ENCODE assay signal across 10 mouse cellular contexts in the genomic region with DNA sequence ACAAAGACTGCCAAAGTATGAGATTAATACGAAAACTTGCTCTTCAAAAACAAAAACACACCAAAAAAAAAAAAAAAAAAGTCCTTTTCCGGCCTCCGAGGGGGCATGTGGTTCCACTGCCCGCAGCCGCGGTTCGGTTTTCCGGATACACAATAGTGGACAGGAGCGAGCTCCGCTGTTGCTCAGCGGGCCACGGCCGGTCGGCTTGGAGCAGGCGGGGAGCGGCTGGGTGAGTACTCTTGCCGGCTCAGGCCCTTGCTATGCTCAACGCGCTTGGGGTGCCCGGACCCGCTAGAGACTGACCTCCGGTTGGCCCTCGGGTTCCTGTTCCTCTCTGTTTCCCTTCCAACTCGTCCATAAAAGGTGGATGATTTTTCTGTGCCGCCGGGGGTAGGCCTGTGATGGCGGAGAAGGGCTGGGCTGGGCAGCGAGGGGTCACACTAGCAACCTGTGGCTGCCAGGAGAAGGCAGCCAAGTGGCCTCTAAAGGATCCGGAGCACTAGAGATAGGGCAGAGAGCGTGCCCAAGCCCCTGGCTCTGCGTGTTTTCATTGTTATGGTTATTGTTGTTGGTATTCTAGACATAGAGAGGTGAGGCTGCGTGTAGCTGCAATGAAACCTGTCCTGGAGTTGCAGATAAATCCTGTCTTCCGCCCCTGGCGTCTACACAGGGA. TPM values are rescaled to one million over a fixed set of nuclear protein-coding genes. Genes with fewer than 3 reads are reported as not detected.
A peak's percentile ranks its signal among the peaks of the same experiment; 100 is the strongest.
DNase-seq lines count a peak whose midpoint lies in the region; ATAC-seq and TF ChIP-seq lines count a peak whose summit lies in the region.
"Had no signal": no experiment of that assay in that cellular context is flagged by ENCODE, and none has a peak within 500 bp of the region (broad histone marks: within the 10 kb centered on the region; RNA-seq: fewer than 3 reads in every experiment).

No protein-coding gene starts in this region.

- H3K4me3 ChIP-seq in liver, adult 2 months (ENCODE audit: insufficient read depth, low read depth, low read length), result peak overlapping the region; percentile 58
- H3K4me3 ChIP-seq in intestine, embryonic 15.5 days (replicated peaks), result peak overlapping the region; percentile 39
- H3K4me3 ChIP-seq in liver, embryonic 16.5 days (ENCODE audit: low read depth, low read length), result peak overlapping the region; percentile 26
- H3K4me3 ChIP-seq in stomach, embryonic 16.5 days (replicated peaks; ENCODE audit: low read length), result peak overlapping the region; percentile 42
- H3K4me3 ChIP-seq: embryonic facial prominence, embryonic 13.5 days had no signal

- ATAC-seq in intestine, embryonic 15.5 days, result no peak
- ATAC-seq in liver, embryonic 16.5 days (ENCODE audit: low read depth), result no peak
- no peak for ATAC-seq in stomach, embryonic 16.5 days (ENCODE audit: insufficient read depth, low FRiP score)
- ATAC-seq in erythroid progenitor cell, adult 5-6 weeks (replicated peaks; ENCODE audit: low FRiP score, poor library complexity, severe bottlenecking), result no peak

- no peak for TF ChIP-seq CTCF in liver, adult 2 months (IDR thresholded peaks at IDR 0.05; ENCODE audit: low read depth, low read length)

- H3K27ac ChIP-seq in liver, adult 2 months (replicated peaks; ENCODE audit: insufficient read depth, low read depth, low read length), result peak overlapping the region; percentile 62
- peak overlapping the region; percentile 90 for H3K27ac ChIP-seq in intestine, embryonic 15.5 days
- peak overlapping the region; percentile 22; the same call in 1 of the 2 replicates for H3K27ac ChIP-seq in liver, embryonic 16.5 days (ENCODE audit: low read length)
- peak overlapping the region; percentile 88 for H3K27ac ChIP-seq in stomach, embryonic 16.5 days (ENCODE audit: low read length)
- H3K27ac ChIP-seq: embryonic facial prominence, embryonic 13.5 days had no signal

- H3K4me1 ChIP-seq in liver, adult 2 months (ENCODE audit: control insufficient read depth, insufficient read depth, low read length), result 0 out of 2 replicates have a peak, but pooled peaks cover 5% of the 10 kb centered on the region
- peaks cover 38% of the 10 kb centered on the region for H3K4me1 ChIP-seq in intestine, embryonic 15.5 days (replicated peaks)
- no peaks in the 10 kb centered on the region for H3K4me1 ChIP-seq in liver, embryonic 16.5 days (ENCODE audit: control insufficient read depth, low read depth, low read length)
- peaks cover 9% of the 10 kb centered on the region; the same call in 1 of the 2 replicates for H3K4me1 ChIP-seq in stomach, embryonic 16.5 days (ENCODE audit: control insufficient read depth, insufficient read depth, low read length)

- no peak for DNase-seq in liver, adult 2 months (ENCODE audit: extremely low read depth, low read depth, low spot score)
- no peak for DNase-seq in liver
- no peak for DNase-seq in left cerebral cortex, adult 11 months (ENCODE audit: low spot score)
- no peak for DNase-seq in right cerebral cortex, postnatal 36 days (ENCODE audit: low spot score in 2 of 2)

- no peaks in the 10 kb centered on the region for H3K9me3 ChIP-seq in intestine, embryonic 15.5 days
- H3K9me3 ChIP-seq in liver, embryonic 16.5 days (replicated peaks; ENCODE audit: control insufficient read depth, low read length), result no peaks in the 10 kb centered on the region
- H3K9me3 ChIP-seq in stomach, embryonic 16.5 days (replicated peaks; ENCODE audit: control insufficient read depth, low read length), result no peaks in the 10 kb centered on the region
- H3K9me3 ChIP-seq: embryonic facial prominence, embryonic 13.5 days; G1E had no signal

- H3K27me3 ChIP-seq in liver, adult 2 months (ENCODE audit: control insufficient read depth, insufficient read depth, low read length), result peaks cover 11% of the 10 kb centered on the region
- H3K27me3 ChIP-seq in intestine, embryonic 15.5 days (replicated peaks), result peaks cover 7% of the 10 kb centered on the region
- peaks cover 98% of the 10 kb centered on the region for H3K27me3 ChIP-seq in liver, embryonic 16.5 days (ENCODE audit: control insufficient read depth, insufficient read depth, low read depth, low read length)
- no peaks in the 10 kb centered on the region; the same call in 1 of the 2 replicates for H3K27me3 ChIP-seq in stomach, embryonic 16.5 days (ENCODE audit: control insufficient read depth, insufficient read depth, low read length)

- H3K79me2 ChIP-seq in liver, adult 2 months (ENCODE audit: control insufficient read depth, insufficient read depth, low read length), result peaks cover under 1% of the 10 kb centered on the region; the same call in 1 of the 2 replicates

- H3K9ac ChIP-seq in liver, adult 2 months (ENCODE audit: low read depth, low read length), result peak overlapping the region; percentile 60
- H3K9ac ChIP-seq in intestine, embryonic 15.5 days, result peak overlapping the region; percentile 57
- H3K9ac ChIP-seq in liver, embryonic 16.5 days (ENCODE audit: low read depth, low read length), result no peak overlapping the region
- H3K9ac ChIP-seq in stomach, embryonic 16.5 days (ENCODE audit: low read length), result peak overlapping the region; percentile 73
- H3K9ac ChIP-seq: embryonic facial prominence, embryonic 13.5 days had no signal

- H3K36me3 ChIP-seq in liver, adult 2 months (ENCODE audit: control insufficient read depth, insufficient read depth, low read length), result no peaks in the 10 kb centered on the region
- H3K36me3 ChIP-seq in intestine, embryonic 15.5 days, result no peaks in the 10 kb centered on the region
- H3K36me3 ChIP-seq in liver, embryonic 16.5 days (ENCODE audit: control insufficient read depth, insufficient read depth), result no peaks in the 10 kb centered on the region
- H3K36me3 ChIP-seq in stomach, embryonic 16.5 days (ENCODE audit: control insufficient read depth, insufficient read depth, low read length), result no peaks in the 10 kb centered on the region
- H3K36me3 ChIP-seq: embryonic facial prominence, embryonic 13.5 days; G1E had no signal

- WGBS in liver, adult 2 months, result 3% methylated on average over 34 of the region's 34 CpGs
- 9% methylated on average over 34 of the region's 34 CpGs for WGBS in intestine, embryonic 15.5 days
- WGBS in liver, embryonic 16.5 days (ENCODE audit: insufficient replicate concordance), result 3% methylated on average over 34 of the region's 34 CpGs
- 6% methylated on average over 34 of the region's 34 CpGs for WGBS in stomach, embryonic 16.5 days

- TF ChIP-seq POLR2A in liver, adult 2 months (IDR thresholded peaks at IDR 0.05; ENCODE audit: extremely low read depth, insufficient read depth, low read length), result no peak

- H3K4me2 ChIP-seq in intestine, embryonic 15.5 days (replicated peaks), result peak overlapping the region; percentile 81
- H3K4me2 ChIP-seq in liver, embryonic 16.5 days (ENCODE audit: low read depth, low read length), result peak overlapping the region; percentile 23
- peak overlapping the region; percentile 87 for H3K4me2 ChIP-seq in stomach, embryonic 16.5 days (ENCODE audit: low read depth, low read length)
- H3K4me2 ChIP-seq: embryonic facial prominence, embryonic 13.5 days had no signal

RNA-seq across cellular contexts. Expression of a gene that starts 3.3 kb away (rescaled TPM):
- total RNA-seq in liver, adult 2 months (2014; rRNA removed), result 0.37 and 0.67 TPM in 2 replicates
- 0.55 and 0.91 TPM in 2 replicates for polyA plus RNA-seq in liver, adult 2 months (2012; rRNA removed)
- polyA plus RNA-seq in intestine, embryonic 15.5 days (2015; fragmentation: Nextera tagmentation; extraction: Ambion mirVana), result 2.8 and 3.2 TPM in 2 replicates
- 0.08 and 0.11 TPM in 2 replicates for polyA plus RNA-seq in liver, embryonic 16.5 days (2015; fragmentation: Nextera tagmentation; extraction: Ambion mirVana)
- polyA plus RNA-seq in stomach, embryonic 16.5 days (2015; fragmentation: Nextera tagmentation; extraction: Ambion mirVana), result 2.2 and 2.7 TPM in 2 replicates
- 1.3 TPM in 1 of 2 replicates, not detected in the other for total RNA-seq in erythroid progenitor cell, adult 5-6 weeks (2015; ENCODE audit: low replicate concordance)
- not detected in 2 replicates for total RNA-seq in erythroid progenitor cell, adult 5-6 weeks (2017; ENCODE audit: low replicate concordance)
- total RNA-seq: G1E had no signal

RNA-seq across cellular contexts. Expression of a gene that starts 8.3 kb away (rescaled TPM):
- total RNA-seq in liver, adult 2 months (2014; rRNA removed), result 0.18 and 0.47 TPM in 2 replicates
- 0.47 and 0.48 TPM in 2 replicates for polyA plus RNA-seq in liver, adult 2 months (2012; rRNA removed)
- polyA plus RNA-seq in intestine, embryonic 15.5 days (2015; fragmentation: Nextera tagmentation; extraction: Ambion mirVana), result 1.8 and 2.7 TPM in 2 replicates
- polyA plus RNA-seq in liver, embryonic 16.5 days (2015; fragmentation: Nextera tagmentation; extraction: Ambion mirVana), result 0.11 TPM in 1 of 2 replicates, not detected in the other
- polyA plus RNA-seq in stomach, embryonic 16.5 days (2015; fragmentation: Nextera tagmentation; extraction: Ambion mirVana), result 0.99 and 1.5 TPM in 2 replicates
- total RNA-seq in erythroid progenitor cell, adult 5-6 weeks (2015; ENCODE audit: low replicate concordance), result not detected in 2 replicates
- not detected in 2 replicates for total RNA-seq in erythroid progenitor cell, adult 5-6 weeks (2017; ENCODE audit: low replicate concordance)
- polyA plus RNA-seq: embryonic facial prominence, embryonic 13.5 days had no signal

RNA-seq across cellular contexts. Expression of a gene that starts 11.7 kb away (rescaled TPM):
- total RNA-seq in liver, adult 2 months (2014; rRNA removed), result 0.09 and 0.20 TPM in 2 replicates
- 0.35 and 0.40 TPM in 2 replicates for polyA plus RNA-seq in liver, adult 2 months (2012; rRNA removed)
- polyA plus RNA-seq in intestine, embryonic 15.5 days (2015; fragmentation: Nextera tagmentation; extraction: Ambion mirVana), result 27.2 and 31.3 TPM in 2 replicates
- 0.26 and 0.37 TPM in 2 replicates for polyA plus RNA-seq in liver, embryonic 16.5 days (2015; fragmentation: Nextera tagmentation; extraction: Ambion mirVana)
- 13.8 TPM in 2 replicates for polyA plus RNA-seq in stomach, embryonic 16.5 days (2015; fragmentation: Nextera tagmentation; extraction: Ambion mirVana)
- not detected in 2 replicates for total RNA-seq in erythroid progenitor cell, adult 5-6 weeks (2015; ENCODE audit: low replicate concordance)
- not detected in 2 replicates for total RNA-seq in erythroid progenitor cell, adult 5-6 weeks (2017; ENCODE audit: low replicate concordance)

RNA-seq across cellular contexts. Expression of a gene that starts 22.5 kb away (rescaled TPM):
- 0.07 TPM in 1 of 2 replicates, not detected in the other for total RNA-seq in liver, adult 2 months (2014; rRNA removed)
- 0.15 and 0.30 TPM in 2 replicates for polyA plus RNA-seq in liver, adult 2 months (2012; rRNA removed)
- 14.4 and 16.1 TPM in 2 replicates for polyA plus RNA-seq in intestine, embryonic 15.5 days (2015; fragmentation: Nextera tagmentation; extraction: Ambion mirVana)
- polyA plus RNA-seq in liver, embryonic 16.5 days (2015; fragmentation: Nextera tagmentation; extraction: Ambion mirVana), result 0.08 TPM in 1 of 2 replicates, not detected in the other
- polyA plus RNA-seq in stomach, embryonic 16.5 days (2015; fragmentation: Nextera tagmentation; extraction: Ambion mirVana), result 5.6 and 8.3 TPM in 2 replicates
- not detected in 2 replicates for total RNA-seq in erythroid progenitor cell, adult 5-6 weeks (2015; ENCODE audit: low replicate concordance)
- not detected in 2 replicates for total RNA-seq in erythroid progenitor cell, adult 5-6 weeks (2017; ENCODE audit: low replicate concordance)
- total RNA-seq: G1E had no signal

RNA-seq across cellular contexts. Expression of a gene that starts 28.4 kb away (rescaled TPM):
- total RNA-seq in liver, adult 2 months (2014; rRNA removed), result 0.09 and 0.54 TPM in 2 replicates
- 0.06 and 0.17 TPM in 2 replicates for polyA plus RNA-seq in liver, adult 2 months (2012; rRNA removed)
- 10.7 and 12.4 TPM in 2 replicates for polyA plus RNA-seq in intestine, embryonic 15.5 days (2015; fragmentation: Nextera tagmentation; extraction: Ambion mirVana)
- polyA plus RNA-seq in liver, embryonic 16.5 days (2015; fragmentation: Nextera tagmentation; extraction: Ambion mirVana), result 0.18 and 0.25 TPM in 2 replicates
- polyA plus RNA-seq in stomach, embryonic 16.5 days (2015; fragmentation: Nextera tagmentation; extraction: Ambion mirVana), result 6.3 and 8.3 TPM in 2 replicates
- not detected in 2 replicates for total RNA-seq in erythroid progenitor cell, adult 5-6 weeks (2015; ENCODE audit: low replicate concordance)
- not detected in 2 replicates for total RNA-seq in erythroid progenitor cell, adult 5-6 weeks (2017; ENCODE audit: low replicate concordance)
- total RNA-seq: G1E had no signal
- polyA plus RNA-seq: G1E had no signal

Comparison
In these comparisons a context has a peak if more than half of its experiments do, and no peak if none do; other contexts are left out.
1. H3K27ac ChIP-seq: peak in every context shown above with its lines; median percentile 90 in intestine, embryonic 15.5 days; 88 in stomach, embryonic 16.5 days; 62 in liver, adult 2 months; 22 in liver, embryonic 16.5 days.
2. H3K4me2 ChIP-seq: peak in every context shown above with its lines; median percentile 87 in stomach, embryonic 16.5 days; 81 in intestine, embryonic 15.5 days; 23 in liver, embryonic 16.5 days.
3. RNA of a gene that starts 11.7 kb away (polyA plus RNA-seq): 27.2 to 31.3 TPM in intestine, embryonic 15.5 days and 13.8 TPM in stomach, embryonic 16.5 days; 0.26 to 0.37 TPM in liver, embryonic 16.5 days and 0.35 to 0.40 TPM in liver, adult 2 months; every median in the first group is over 10 times any median in the second.
4. Peak in every context shown above with its lines, with median percentiles within 50 percentile points of each other: H3K4me3 ChIP-seq.